Mouse (Mus musculus) limb, embryonic 10.5 days (tissue): ENCODE data around the gene Acot12. TPM values are rescaled to one million over a fixed set of nuclear protein-coding genes. Genes with fewer than 3 reads are reported as not detected.
A peak's percentile ranks its signal among the peaks of the same experiment; 100 is the strongest.

Experiments used
- DNase-seq: peaks from one replicate; pipeline ENCODE4 v3.0.0-alpha.2; 2017; ENCODE audit warnings: low spot score
- H3K27ac ChIP-seq: fragments of 300-500 bp; sonication (generic); 2 replicates; pipeline ENCODE4 v1.5.1; 2016; ENCODE audit warnings: mild to moderate bottlenecking
- H3K27me3 ChIP-seq: fragments of 300-500 bp; sonication (generic); 2 replicates; pipeline ENCODE4 v1.6.1; 2016; ENCODE audit warnings: low read depth, mild to moderate bottlenecking; ENCODE audit not compliant: poor library complexity, severe bottlenecking
- H3K36me3 ChIP-seq: fragments of 300-500 bp; sonication (generic); 2 replicates; pipeline ENCODE4 v1.6.1; 2016; ENCODE audit warnings: mild to moderate bottlenecking, moderate library complexity
- H3K4me1 ChIP-seq: fragments of 300-500 bp; sonication (generic); 2 replicates; pipeline ENCODE4 v1.6.1; 2016
- H3K4me3 ChIP-seq: fragments of 300-500 bp; sonication (generic); 2 replicates; pipeline ENCODE4 v1.5.1; 2016; ENCODE audit warnings: mild to moderate bottlenecking, moderate library complexity
- H3K9me3 ChIP-seq: fragments of 300-500 bp; sonication (generic); replicated peaks from 2 replicates; pipeline ENCODE4 v1.6.1; 2016; ENCODE audit warnings: mild to moderate bottlenecking
- WGBS: fragments of 180-500 bp; shearing (Covaris S2); methylation state at CpG from one replicate; pipeline ENCODE4 v1.1.7; 2016; 5-methylcytosine and 5-hydroxymethylcytosine counted together
- microRNA-seq: library from miRNA; unstranded; fragments of <30 nt; microRNA quantifications from one replicate; pipeline ENCODE4, GENCODE M21; 2017
- polyA plus RNA-seq: library from polyadenylated mRNA; unstranded; fragments of >200 nt; fragmentation: Nextera tagmentation; extraction: Ambion mirVana; gene quantifications from 2 replicates; pipeline ENCODE4 v1.2.1, GENCODE M21; 2016

Gene Acot12
- polyA plus RNA-seq, 1 experiment from 2014 or later: not detected

GRCm38 (mm10) chr13:91807874-91808575, 66.7 kb downstream of the Acot12 start:
- 44% methylated on average over 20 of the region's 20 CpGs for WGBS
- peaks cover 20% of the 10 kb centered on the region for H3K36me3 ChIP-seq
- DNase-seq: peak; percentile 45
- H3K4me3 ChIP-seq: peak overlapping the region; percentile 87
- no peaks in the 10 kb centered on the region for H3K27me3 ChIP-seq
- peak overlapping the region; percentile 95 for H3K27ac ChIP-seq
- no peaks in the 10 kb centered on the region for H3K9me3 ChIP-seq
- peaks cover 10% of the 10 kb centered on the region; the same call in 1 of the 2 replicates for H3K4me1 ChIP-seq

- Histone ChIP-seq H3K4me1 (peaks cover 10% of the 10 kb centered on the region; the same call in 1 of the 2 replicates), H3K27me3 (no peaks in the 10 kb centered on the region), H3K27ac (no peak overlapping the region), H3K4me3 (no peak overlapping the region), H3K9me3 (no peaks in the 10 kb centered on the region), H3K36me3 (peaks cover 16% of the 10 kb centered on the region)
- no peak for DNase-seq
- 45% methylated on average over 2 of the region's 2 CpGs for WGBS
Observed at GRCm38 (mm10) chr13:91809476-91809875, 68.2 kb downstream of the Acot12 start.

- H3K27me3 ChIP-seq: no peaks in the 10 kb centered on the region
- H3K4me1 ChIP-seq: no peaks in the 10 kb centered on the region
- H3K4me3 ChIP-seq: no peak overlapping the region
- 89% methylated on average over 5 of the region's 5 CpGs for WGBS
- H3K9me3 ChIP-seq: no peaks in the 10 kb centered on the region
- no peaks in the 10 kb centered on the region for H3K36me3 ChIP-seq
- H3K27ac ChIP-seq: no peak overlapping the region
- DNase-seq: no peak
Observed at GRCm38 (mm10) chr13:91814670-91815069, 73.4 kb downstream of the Acot12 start.

- WGBS: 48% methylated on average over 6 of the region's 6 CpGs
- Histone ChIP-seq H3K4me3 (no peak overlapping the region), H3K27me3 (peaks cover 8% of the 10 kb centered on the region), H3K4me1 (peaks cover 11% of the 10 kb centered on the region), H3K36me3 (no peaks in the 10 kb centered on the region), H3K9me3 (no peaks in the 10 kb centered on the region), H3K27ac (no peak overlapping the region)
- DNase-seq: no peak
Observed at GRCm38 (mm10) chr13:91823735-91824134, 82.4 kb downstream of the Acot12 start.

GRCm38 (mm10) chr13:91824845-91825550, 83.7 kb downstream of the Acot12 start:
- no peak for DNase-seq

GRCm38 (mm10) chr13:91826066-91826465, 84.8 kb downstream of the Acot12 start:
- H3K27me3 ChIP-seq: peaks cover 8% of the 10 kb centered on the region
- H3K4me3 ChIP-seq: no peak overlapping the region
- no peak for DNase-seq
- no peak overlapping the region for H3K27ac ChIP-seq
- H3K9me3 ChIP-seq: no peaks in the 10 kb centered on the region
- peaks cover 11% of the 10 kb centered on the region for H3K4me1 ChIP-seq
- no peaks in the 10 kb centered on the region for H3K36me3 ChIP-seq
- 78% methylated on average over 2 of the region's 2 CpGs for WGBS

More at GRCm38 (mm10) chr13:91824845-91825550, 83.7 kb downstream of the Acot12 start:
- Histone ChIP-seq H3K4me1 (peaks cover 11% of the 10 kb centered on the region), H3K4me3 (no peak overlapping the region), H3K27me3 (peaks cover 8% of the 10 kb centered on the region), H3K27ac (no peak overlapping the region), H3K36me3 (no peaks in the 10 kb centered on the region), H3K9me3 (no peaks in the 10 kb centered on the region)
- WGBS: 60% methylated on average over 4 of the region's 4 CpGs

- H3K9me3 ChIP-seq: no peaks in the 10 kb centered on the region
- no peak overlapping the region for H3K27ac ChIP-seq
- no peaks in the 10 kb centered on the region for H3K36me3 ChIP-seq
- H3K4me3 ChIP-seq: no peak overlapping the region
- peaks cover 8% of the 10 kb centered on the region for H3K27me3 ChIP-seq
- DNase-seq: no peak
- H3K4me1 ChIP-seq: peaks cover 11% of the 10 kb centered on the region
Observed at GRCm38 (mm10) chr13:91827876-91828275, 86.6 kb downstream of the Acot12 start.

Small RNA genes within 50 kb of the gene (microRNA-seq; reads per million reads assigned to microRNA genes)
- gene Gm27656: not detected

Other genes with a start within 250 kb of the Acot12 start
- 30.9 and 32.3 TPM in 2 replicates for gene Zcchc9, start 66.2 kb downstream of the Acot12 start, polyA plus RNA-seq
- not detected in 2 replicates for gene Ckmt2, start 135.4 kb downstream of the Acot12 start, polyA plus RNA-seq